Mouse (Mus musculus) midbrain, embryonic 12.5 days (tissue): ENCODE results near the gene Whrn. TPM values are rescaled to one million over a fixed set of nuclear protein-coding genes. Genes with fewer than 3 reads are reported as not detected.

Experiments
- ATAC-seq: fragments of 200-750 bp; cut with Nextera tagmentation; 2 replicates; pipeline ENCODE4 v1.8.0; 2017; ENCODE audit warnings: low read depth, moderate TSS enrichment, moderate library complexity; ENCODE audit not compliant: low FRiP score
- H3K27ac ChIP-seq: fragments of 300-500 bp; sonication (generic); replicated peaks from 2 replicates; pipeline ENCODE4 v1.5.1; 2016; ENCODE audit warnings: mild to moderate bottlenecking
- H3K27me3 ChIP-seq: fragments of 300-500 bp; sonication (generic); 2 replicates; pipeline ENCODE4 v1.6.1; 2016; ENCODE audit warnings: mild to moderate bottlenecking
- H3K36me3 ChIP-seq: fragments of 300-500 bp; sonication (generic); 2 replicates; pipeline ENCODE4 v1.6.1; 2016
- H3K4me1 ChIP-seq: fragments of 300-500 bp; sonication (generic); 2 replicates; pipeline ENCODE4 v1.6.1; 2016
- H3K4me2 ChIP-seq: fragments of 300-500 bp; sonication (generic); replicated peaks from 2 replicates; pipeline ENCODE4 v1.6.1; 2016; ENCODE audit warnings: mild to moderate bottlenecking, moderate library complexity
- H3K4me3 ChIP-seq: fragments of 300-500 bp; sonication (generic); 2 replicates; pipeline ENCODE4 v1.5.1; 2016; ENCODE audit warnings: mild to moderate bottlenecking
- H3K9ac ChIP-seq: fragments of 300-500 bp; sonication (generic); replicated peaks from 2 replicates; pipeline ENCODE4 v1.6.1; 2016; ENCODE audit warnings: mild to moderate bottlenecking, moderate library complexity
- H3K9me3 ChIP-seq: fragments of 300-500 bp; sonication (generic); 2 replicates; pipeline ENCODE4 v1.6.1; 2016; ENCODE audit warnings: mild to moderate bottlenecking
- WGBS: fragments of 180-500 bp; shearing (Covaris S2); methylation state at CpG from one replicate; pipeline ENCODE4 v1.1.7; 2016; 5-methylcytosine and 5-hydroxymethylcytosine counted together
- polyA plus RNA-seq: library from polyadenylated mRNA; unstranded; fragments of >200 nt; fragmentation: Nextera tagmentation; extraction: Ambion mirVana; gene quantifications from 2 replicates; pipeline ENCODE4 v1.2.1, GENCODE M21; 2016

Gene Whrn
- polyA plus RNA-seq, 1 experiment from 2014 or later = 15.4 TPM

- Histone ChIP-seq H3K4me2 (peak overlapping the region; percentile 32), H3K9me3 (no peaks in the 10 kb centered on the region), H3K36me3 (peaks cover 35% of the 10 kb centered on the region), H3K4me1 (peaks cover 44% of the 10 kb centered on the region), H3K4me3 (no peak overlapping the region), H3K27ac (peak overlapping the region; percentile 93), H3K9ac (peak overlapping the region; percentile 16; the same call in 1 of the 2 replicates), H3K27me3 (no peaks in the 10 kb centered on the region)
- 14% methylated on average over 8 of the region's 8 CpGs for WGBS
- peak; percentile 86 for ATAC-seq
Measured at GRCm38 (mm10) chr4:63389121-63389886, 106.5 kb downstream of the Whrn start.

- no peak for ATAC-seq
- peaks cover 44% of the 10 kb centered on the region for H3K4me1 ChIP-seq
- no peak overlapping the region for H3K4me3 ChIP-seq
- no peak overlapping the region for H3K9ac ChIP-seq
- no peaks in the 10 kb centered on the region for H3K27me3 ChIP-seq
- peak overlapping the region; percentile 93 for H3K27ac ChIP-seq
- H3K36me3 ChIP-seq = peaks cover 35% of the 10 kb centered on the region
- no peak overlapping the region for H3K4me2 ChIP-seq
- no peaks in the 10 kb centered on the region for H3K9me3 ChIP-seq
- WGBS = 69% methylated on average over 6 of the region's 6 CpGs
Measured at GRCm38 (mm10) chr4:63388029-63388428, 107.8 kb downstream of the Whrn start.

GRCm38 (mm10) chr4:63385784-63386183 lies 110.0 kb downstream of the Whrn start:
- 91% methylated on average over 11 of the region's 11 CpGs for WGBS
- peaks cover 38% of the 10 kb centered on the region for H3K4me1 ChIP-seq
- H3K27me3 ChIP-seq = no peaks in the 10 kb centered on the region
- no peak overlapping the region for H3K9ac ChIP-seq
- ATAC-seq = no peak
- H3K36me3 ChIP-seq = peaks cover 44% of the 10 kb centered on the region
- H3K27ac ChIP-seq = no peak overlapping the region
- no peaks in the 10 kb centered on the region for H3K9me3 ChIP-seq
- no peak overlapping the region for H3K4me3 ChIP-seq
- H3K4me2 ChIP-seq = no peak overlapping the region

- Histone ChIP-seq H3K4me2 (no peak overlapping the region), H3K9ac (no peak overlapping the region), H3K4me3 (no peak overlapping the region), H3K27me3 (no peaks in the 10 kb centered on the region), H3K9me3 (no peaks in the 10 kb centered on the region), H3K4me1 (peaks cover 32% of the 10 kb centered on the region), H3K36me3 (peaks cover 48% of the 10 kb centered on the region), H3K27ac (no peak overlapping the region)
- 89% methylated on average over 3 of the region's 3 CpGs for WGBS
- no peak for ATAC-seq
Measured at GRCm38 (mm10) chr4:63385253-63385652, 110.5 kb downstream of the Whrn start.

GRCm38 (mm10) chr4:63384262-63384661 lies 111.5 kb downstream of the Whrn start:
- Histone ChIP-seq H3K9me3 (no peaks in the 10 kb centered on the region), H3K4me3 (no peak overlapping the region), H3K36me3 (peaks cover 58% of the 10 kb centered on the region), H3K4me2 (no peak overlapping the region), H3K9ac (no peak overlapping the region), H3K4me1 (peaks cover 22% of the 10 kb centered on the region), H3K27ac (no peak overlapping the region), H3K27me3 (no peaks in the 10 kb centered on the region)
- WGBS = 93% methylated on average over 4 of the region's 4 CpGs
- no peak for ATAC-seq

GRCm38 (mm10) chr4:63383474-63383873 lies 112.3 kb downstream of the Whrn start:
- Histone ChIP-seq H3K4me1 (peaks cover 15% of the 10 kb centered on the region), H3K9ac (no peak overlapping the region), H3K36me3 (peaks cover 66% of the 10 kb centered on the region), H3K27me3 (no peaks in the 10 kb centered on the region), H3K4me2 (no peak overlapping the region), H3K9me3 (no peaks in the 10 kb centered on the region), H3K27ac (no peak overlapping the region), H3K4me3 (no peak overlapping the region)
- ATAC-seq = no peak
- 91% methylated on average over 12 of the region's 12 CpGs for WGBS

GRCm38 (mm10) chr4:63382676-63383369 lies 113.0 kb downstream of the Whrn start:
- H3K27ac ChIP-seq = no peak overlapping the region

GRCm38 (mm10) chr4:63377483-63377882 lies 118.3 kb downstream of the Whrn start:
- Histone ChIP-seq H3K36me3 (peaks cover 98% of the 10 kb centered on the region), H3K4me3 (no peak overlapping the region), H3K27ac (no peak overlapping the region), H3K9ac (no peak overlapping the region), H3K9me3 (no peaks in the 10 kb centered on the region), H3K4me1 (no peaks in the 10 kb centered on the region), H3K27me3 (no peaks in the 10 kb centered on the region), H3K4me2 (no peak overlapping the region)
- 72% methylated on average over 7 of the region's 7 CpGs for WGBS
- no peak for ATAC-seq

More at GRCm38 (mm10) chr4:63382676-63383369, 113.0 kb downstream of the Whrn start:
- no peak overlapping the region for H3K4me2 ChIP-seq
- no peak overlapping the region for H3K4me3 ChIP-seq
- ATAC-seq = no peak
- no peak overlapping the region for H3K9ac ChIP-seq
- peaks cover 8% of the 10 kb centered on the region for H3K4me1 ChIP-seq
- peaks cover 71% of the 10 kb centered on the region for H3K36me3 ChIP-seq
- no peaks in the 10 kb centered on the region for H3K9me3 ChIP-seq
- 87% methylated on average over 4 of the region's 4 CpGs for WGBS
- H3K27me3 ChIP-seq = no peaks in the 10 kb centered on the region

GRCm38 (mm10) chr4:63375367-63375766 lies 120.4 kb downstream of the Whrn start:
- no peak overlapping the region for H3K27ac ChIP-seq
- peaks cover 86% of the 10 kb centered on the region for H3K36me3 ChIP-seq
- no peak overlapping the region for H3K9ac ChIP-seq
- no peaks in the 10 kb centered on the region for H3K27me3 ChIP-seq
- no peaks in the 10 kb centered on the region for H3K9me3 ChIP-seq
- no peaks in the 10 kb centered on the region for H3K4me1 ChIP-seq
- H3K4me3 ChIP-seq = no peak overlapping the region
- ATAC-seq = no peak
- 73% methylated on average over 1 of the region's 1 CpGs for WGBS
- H3K4me2 ChIP-seq = no peak overlapping the region

- no peaks in the 10 kb centered on the region for H3K4me1 ChIP-seq
- H3K4me2 ChIP-seq = no peak overlapping the region
- WGBS = 90% methylated on average over 12 of the region's 12 CpGs
- H3K9me3 ChIP-seq = no peaks in the 10 kb centered on the region
- no peaks in the 10 kb centered on the region for H3K27me3 ChIP-seq
- H3K36me3 ChIP-seq = peaks cover 85% of the 10 kb centered on the region
- ATAC-seq = no peak
- H3K9ac ChIP-seq = no peak overlapping the region
- H3K4me3 ChIP-seq = no peak overlapping the region
- H3K27ac ChIP-seq = no peak overlapping the region
Measured at GRCm38 (mm10) chr4:63374331-63374730, 121.5 kb downstream of the Whrn start.

GRCm38 (mm10) chr4:63373404-63373803 lies 122.4 kb downstream of the Whrn start:
- no peaks in the 10 kb centered on the region for H3K27me3 ChIP-seq
- H3K4me1 ChIP-seq = no peaks in the 10 kb centered on the region
- WGBS = 92% methylated on average over 8 of the region's 8 CpGs
- H3K9ac ChIP-seq = no peak overlapping the region
- ATAC-seq = no peak
- H3K9me3 ChIP-seq = no peaks in the 10 kb centered on the region
- no peak overlapping the region for H3K4me2 ChIP-seq
- H3K4me3 ChIP-seq = no peak overlapping the region
- no peak overlapping the region for H3K27ac ChIP-seq
- H3K36me3 ChIP-seq = peaks cover 83% of the 10 kb centered on the region

- Histone ChIP-seq H3K27me3 (no peaks in the 10 kb centered on the region), H3K9me3 (no peaks in the 10 kb centered on the region), H3K4me2 (no peak overlapping the region), H3K27ac (no peak overlapping the region), H3K36me3 (peaks cover 81% of the 10 kb centered on the region), H3K4me1 (no peaks in the 10 kb centered on the region), H3K4me3 (no peak overlapping the region), H3K9ac (no peak overlapping the region)
- no peak for ATAC-seq
- 64% methylated on average over 3 of the region's 3 CpGs for WGBS
Measured at GRCm38 (mm10) chr4:63371890-63372289, 123.9 kb downstream of the Whrn start.
